Mouse (Mus musculus) gastrocnemius, adult 18-20 months (tissue): ENCODE data around the gene Lrfn1. TPM values are rescaled to one million over a fixed set of nuclear protein-coding genes. Genes with fewer than 3 reads are reported as not detected.

Source experiments
- DNase-seq: peaks from one replicate; pipeline ENCODE4 v3.0.0; 2021; ENCODE audit warnings: low spot score
- long read RNA-seq, 2 experiments: library from polyadenylated mRNA; stranded (forward); transcript quantifications; one replicate each; pipeline ENCODE4 v2.0.0; 2021
- total RNA-seq, 2 experiments: library from RNA; stranded (reverse); gene quantifications; 2 replicates each; pipeline ENCODE4 v1.2.3; 2021

Gene Lrfn1
- total RNA-seq: under 1 TPM; 0.16 to 0.26 TPM
- long read RNA-seq, experiment 1: 0 reads
- long read RNA-seq, experiment 2: 0 reads

- no peak for DNase-seq
Observed at GRCm38 (mm10) chr7:28451531-28452360, at the start of gene Lrfn1. Lrfn1 (plus strand) TSS chr7:28451980.

GRCm38 (mm10) chr7:28410841-28411475 is 40.8 kb upstream of the Lrfn1 start:
- peak; percentile 77 for DNase-seq

- DNase-seq: no peak
Observed at GRCm38 (mm10) chr7:28412826-28413225, 39.0 kb upstream of the Lrfn1 start.

GRCm38 (mm10) chr7:28417368-28417767 is 34.4 kb upstream of the Lrfn1 start:
- no peak for DNase-seq

GRCm38 (mm10) chr7:28418096-28418670 is 33.6 kb upstream of the Lrfn1 start:
- peak; percentile 80 for DNase-seq

GRCm38 (mm10) chr7:28419416-28419815 is 32.4 kb upstream of the Lrfn1 start:
- DNase-seq: peak; percentile 16

GRCm38 (mm10) chr7:28423018-28423417 is 28.8 kb upstream of the Lrfn1 start:
- no peak for DNase-seq

GRCm38 (mm10) chr7:28427738-28428137 is 24.0 kb upstream of the Lrfn1 start:
- DNase-seq: no peak

- no peak for DNase-seq
Observed at GRCm38 (mm10) chr7:28430512-28430911, 21.3 kb upstream of the Lrfn1 start.

GRCm38 (mm10) chr7:28432252-28432651 is 19.5 kb upstream of the Lrfn1 start:
- no peak for DNase-seq

GRCm38 (mm10) chr7:28435660-28436259 is 16.0 kb upstream of the Lrfn1 start:
- DNase-seq: peak; percentile 26

- DNase-seq: peak; percentile 100
Observed at GRCm38 (mm10) chr7:28436271-28436904, 15.4 kb upstream of the Lrfn1 start.

GRCm38 (mm10) chr7:28436932-28437570 is 14.7 kb upstream of the Lrfn1 start, which contains the start of gene Gmfg:
Gmfg (plus strand) TSS chr7:28437447.
- peak; percentile 84 for DNase-seq

GRCm38 (mm10) chr7:28437964-28438363 is 13.8 kb upstream of the Lrfn1 start:
- no peak for DNase-seq

GRCm38 (mm10) chr7:28438771-28439170 is 13.0 kb upstream of the Lrfn1 start:
- no peak for DNase-seq

GRCm38 (mm10) chr7:28440739-28441138 is 11.0 kb upstream of the Lrfn1 start:
- DNase-seq: peak; percentile 10

GRCm38 (mm10) chr7:28441776-28442485 is 9.8 kb upstream of the Lrfn1 start:
- DNase-seq: no peak

GRCm38 (mm10) chr7:28442688-28443087 is 9.1 kb upstream of the Lrfn1 start:
- DNase-seq: no peak

GRCm38 (mm10) chr7:28444344-28444974 is 7.3 kb upstream of the Lrfn1 start:
- no peak for DNase-seq

- DNase-seq: peak; percentile 77
Observed at GRCm38 (mm10) chr7:28446446-28446845, 5.3 kb upstream of the Lrfn1 start.
